Mouse (Mus musculus): ENCODE results near the gene R3hdm2. TPM values are rescaled to one million over a fixed set of nuclear protein-coding genes. Genes with fewer than 3 reads are reported as not detected.

R3hdm2 gene
- total and polyA plus RNA-seq, 3 experiments = 8.2 to 60.6 TPM; not detected in 1

GRCm38 (mm10) chr10:127510895-127511617 is 130.9 kb downstream of the R3hdm2 start:
- peak overlapping the region; percentile 67 for H3K9ac ChIP-seq (ENCODE audit: control insufficient read depth, low read depth, low read length, poor library complexity, severe bottlenecking)
- TF ChIP-seq TCF12 (IDR thresholded peaks at IDR 0.05; ENCODE audit: low read depth, low read length) (no peak), GABPA (IDR thresholded peaks at IDR 0.05; ENCODE audit: low read depth, low read length) (no peak), USF1 (IDR thresholded peaks at IDR 0.05; ENCODE audit: low read depth, low read length) (no peak), EP300 (IDR thresholded peaks at IDR 0.05; ENCODE audit: low read depth in 1 of 2, low read length in 2 of 2) (no peak), E2F4 (IDR thresholded peaks at IDR 0.05; ENCODE audit: borderline replicate concordance, low read depth, low read length) (no peak)
- H3K4me1 ChIP-seq (ENCODE audit: control insufficient read depth in 1 of 2, insufficient read depth in 2 of 2, low read length in 2 of 2) = peaks cover 0 to 30% of the 10 kb centered on the region in 2 experiments; a peak in 3 of 4 replicates
- peak; percentile 38 for DNase-seq (ENCODE audit: low read depth, low spot score)
- H3K9me3 ChIP-seq (replicated peaks; ENCODE audit: insufficient read depth, low read length) = no peaks in the 10 kb centered on the region
- peak overlapping the region; percentile 45 to 63; a peak in 3 of 4 replicates for H3K4me3 ChIP-seq (ENCODE audit: control insufficient read depth in 1 of 2, insufficient read depth in 1 of 2, low read depth in 2 of 2, low read length in 2 of 2)
- no peaks in the 10 kb centered on the region for H3K27me3 ChIP-seq (ENCODE audit: control insufficient read depth in 1 of 2, insufficient read depth in 2 of 2, low read length in 2 of 2)
- no peak overlapping the region for H3K27ac ChIP-seq (ENCODE audit: control insufficient read depth, low read depth, low read length)
- no peaks in the 10 kb centered on the region; the same call in 1 of the 2 replicates for H3K79me2 ChIP-seq (ENCODE audit: control insufficient read depth, insufficient read depth, low read length, poor library complexity)
- H3K36me3 ChIP-seq (ENCODE audit: control insufficient read depth in 1 of 2, insufficient read depth in 2 of 2, low read length in 2 of 2) = peaks cover 0 to 2% of the 10 kb centered on the region in 2 experiments; a peak in 2 of 4 replicates

GRCm38 (mm10) chr10:127511634-127512306 is 131.6 kb downstream of the R3hdm2 start:
- Histone ChIP-seq H3K27me3 (ENCODE audit: control insufficient read depth in 1 of 2, insufficient read depth in 2 of 2, low read length in 2 of 2) (no peaks in the 10 kb centered on the region), H3K36me3 (ENCODE audit: control insufficient read depth in 1 of 2, insufficient read depth in 2 of 2, low read length in 2 of 2) (peaks cover 0 to 2% of the 10 kb centered on the region in 2 experiments; a peak in 2 of 4 replicates), H3K79me2 (ENCODE audit: control insufficient read depth, insufficient read depth, low read length, poor library complexity) (no peaks in the 10 kb centered on the region; the same call in 1 of the 2 replicates), H3K27ac (ENCODE audit: control insufficient read depth, low read depth, low read length) (peak overlapping the region; percentile 62), H3K4me1 (ENCODE audit: control insufficient read depth in 1 of 2, insufficient read depth in 2 of 2, low read length in 2 of 2) (peaks cover 0 to 31% of the 10 kb centered on the region in 2 experiments; a peak in 3 of 4 replicates), H3K9me3 (replicated peaks; ENCODE audit: insufficient read depth, low read length) (no peaks in the 10 kb centered on the region), H3K4me3 (ENCODE audit: control insufficient read depth in 1 of 2, insufficient read depth in 1 of 2, low read depth in 2 of 2, low read length in 2 of 2) (peak overlapping the region; percentile 45 to 63), H3K9ac (ENCODE audit: control insufficient read depth, low read depth, low read length, poor library complexity, severe bottlenecking) (peak overlapping the region; percentile 67)
- DNase-seq (ENCODE audit: low read depth, low spot score) = peak; percentile 77
- TF ChIP-seq ZKSCAN1 (IDR thresholded peaks at IDR 0.05; ENCODE audit: low read depth, low read length) (no peak), POLR2A (IDR thresholded peaks at IDR 0.05; ENCODE audit: control insufficient read depth in 1 of 2, insufficient read depth in 1 of 2, low read depth in 1 of 2, low read length in 2 of 2, poor library complexity in 1 of 2) (0 out of 4 replicates have a peak, but pooled peaks of 1 of the 2 experiments have one; percentile 34), SMC3 (IDR thresholded peaks at IDR 0.05; ENCODE audit: low read depth, low read length) (no peak), CTCF (IDR thresholded peaks at IDR 0.05 in 2 of 3, conservative IDR thresholded peaks at IDR 0.05 in 1 of 3; ENCODE audit: control insufficient read depth in 1 of 3, insufficient read depth in 1 of 3, low read depth in 2 of 3, low read length in 3 of 3, poor library complexity in 1 of 3, severe bottlenecking in 1 of 3) (peak in 2 of 3 experiments; percentile 33 to 43; a peak in 4 of 6 replicates), HCFC1 (IDR thresholded peaks at IDR 0.05; ENCODE audit: low read depth, low read length) (peak; percentile 18; the same call in 1 of the 2 replicates), SIN3A (IDR thresholded peaks at IDR 0.05; ENCODE audit: low read length) (0 out of 2 replicates have a peak, but pooled peaks have one; percentile 21), MXI1 (IDR thresholded peaks at IDR 0.05; ENCODE audit: low read depth, low read length) (peak; percentile 48; the same call in 1 of the 2 replicates), ETS1 (IDR thresholded peaks at IDR 0.05; ENCODE audit: low read depth, low read length) (no peak), RCOR1 (IDR thresholded peaks at IDR 0.05; ENCODE audit: low read depth, low read length) (0 out of 2 replicates have a peak, but pooled peaks have one; percentile 29)

All from MEL (cell line).